Mouse (Mus musculus) heart, postnatal 0 days (tissue): Measurements from ENCODE around the gene Flywch1.

ENCODE experiments used
- CTCF ChIP-seq: IDR thresholded peaks from 2 replicates; pipeline ENCODE4 v1.5.1; 2016; ENCODE audit warnings: antibody characterized with exemption, control low read depth, low read depth
- EP300 ChIP-seq: IDR thresholded peaks from 2 replicates; pipeline ENCODE4 v1.6.1; 2016; ENCODE audit warnings: antibody characterized with exemption, low read depth

- no peak for TF ChIP-seq EP300
- no peak for TF ChIP-seq CTCF
Observed at GRCm38 (mm10) chr17:23790269-23791078, 19.1 kb upstream of the Flywch1 start, which contains the start of gene Srrm2.
